Comparison of ENCODE assay signal across 28 mouse cellular contexts in the genomic region with DNA sequence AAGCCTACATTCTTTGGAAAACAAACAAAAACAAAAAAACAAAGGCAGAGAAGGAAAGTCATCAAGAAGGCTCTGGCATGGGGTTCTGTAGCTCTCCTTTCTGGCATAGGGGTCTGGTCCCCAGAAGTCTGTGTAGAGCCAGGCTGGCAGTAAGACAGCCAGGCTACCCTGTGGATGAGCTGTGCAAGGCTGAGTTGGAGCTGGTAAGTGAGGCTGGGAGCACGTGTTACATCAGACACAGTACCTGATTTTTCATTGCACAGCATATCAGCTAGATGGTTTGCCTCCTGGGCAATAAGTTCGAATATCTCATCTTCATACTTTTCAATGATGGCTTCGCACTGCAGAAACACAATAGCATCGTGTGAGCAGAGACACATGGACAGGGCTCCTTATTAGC. TPM values are rescaled to one million over a fixed set of nuclear protein-coding genes. Genes with fewer than 3 reads are reported as not detected.
A peak's percentile ranks its signal among the peaks of the same experiment; 100 is the strongest.
DNase-seq lines count a peak whose midpoint lies in the region; ATAC-seq lines count a peak whose summit lies in the region.
"Had no signal": no experiment of that assay in that cellular context is flagged by ENCODE, and none has a peak within 500 bp of the region (broad histone marks: within the 10 kb centered on the region; RNA-seq: fewer than 3 reads in every experiment).

No protein-coding gene starts in this region.

- peaks cover 8% of the 10 kb centered on the region; the same call in 1 of the 2 replicates for H3K4me1 ChIP-seq in heart, embryonic 10.5 days
- H3K4me1 ChIP-seq in hindbrain, embryonic 11.5 days (replicated peaks; ENCODE audit: control insufficient read depth, insufficient read depth, low read length) = peaks cover 4% of the 10 kb centered on the region; the same call in 1 of the 2 replicates
- H3K4me1 ChIP-seq in hindbrain, embryonic 15.5 days (replicated peaks) = peaks cover 19% of the 10 kb centered on the region
- peaks cover 22% of the 10 kb centered on the region for H3K4me1 ChIP-seq in midbrain, embryonic 15.5 days

- H3K27me3 ChIP-seq in heart, embryonic 10.5 days (ENCODE audit: insufficient read depth, poor library complexity, severe bottlenecking) = peaks cover 98% of the 10 kb centered on the region
- H3K27me3 ChIP-seq in hindbrain, embryonic 11.5 days (ENCODE audit: control insufficient read depth, insufficient read depth, low read length) = peaks cover 39% of the 10 kb centered on the region
- H3K27me3 ChIP-seq in hindbrain, embryonic 15.5 days = peaks cover 47% of the 10 kb centered on the region
- peaks cover 40% of the 10 kb centered on the region for H3K27me3 ChIP-seq in midbrain, embryonic 15.5 days (replicated peaks)

- peak overlapping the region; percentile 15; the same call in 1 of the 2 replicates for H3K9ac ChIP-seq in hindbrain, embryonic 11.5 days (ENCODE audit: low read depth, low read length)
- H3K9ac ChIP-seq in hindbrain, embryonic 15.5 days = no peak overlapping the region
- no peak overlapping the region for H3K9ac ChIP-seq in midbrain, embryonic 15.5 days
- H3K9ac ChIP-seq: embryonic facial prominence, embryonic 15.5 days; heart, embryonic 13.5 days; liver, postnatal 0 days; neural tube, embryonic 12.5 days had no signal

- no peaks in the 10 kb centered on the region for H3K9me3 ChIP-seq in heart, embryonic 10.5 days
- no peaks in the 10 kb centered on the region for H3K9me3 ChIP-seq in hindbrain, embryonic 11.5 days (ENCODE audit: control insufficient read depth, low read length)
- no peaks in the 10 kb centered on the region for H3K9me3 ChIP-seq in hindbrain, embryonic 15.5 days
- H3K9me3 ChIP-seq in midbrain, embryonic 15.5 days = no peaks in the 10 kb centered on the region
- H3K9me3 ChIP-seq: embryonic facial prominence, embryonic 15.5 days; forebrain, embryonic 10.5 days; G1E; heart, embryonic 13.5 days; neural tube, embryonic 12.5 days had no signal

- 65% methylated on average over 4 of the region's 4 CpGs for WGBS in heart, embryonic 10.5 days
- whole genome bisulfite sequencing in hindbrain, embryonic 11.5 days = 66% methylated on average over 4 of the region's 4 CpGs
- 56% methylated on average over 4 of the region's 4 CpGs for WGBS in hindbrain, embryonic 15.5 days
- 34% methylated on average over 4 of the region's 4 CpGs for WGBS in midbrain, embryonic 15.5 days

- no peak overlapping the region for H3K27ac ChIP-seq in heart, embryonic 10.5 days
- H3K27ac ChIP-seq in hindbrain, embryonic 11.5 days (ENCODE audit: low read depth, low read length) = no peak overlapping the region
- no peak overlapping the region for H3K27ac ChIP-seq in hindbrain, embryonic 15.5 days (replicated peaks)
- H3K27ac ChIP-seq in midbrain, embryonic 15.5 days = no peak overlapping the region; the same call in 1 of the 2 replicates
- H3K27ac ChIP-seq: embryonic facial prominence, embryonic 15.5 days; forebrain, embryonic 10.5 days; gastrocnemius, adult 2 months; heart, embryonic 13.5 days; kidney, postnatal 0 days; neural tube, embryonic 12.5 days had no signal

- no peak overlapping the region; the same call in 1 of the 2 replicates for H3K4me2 ChIP-seq in hindbrain, embryonic 11.5 days (replicated peaks; ENCODE audit: low read depth, low read length)
- H3K4me2 ChIP-seq in hindbrain, embryonic 15.5 days = peak overlapping the region; percentile 13; the same call in 1 of the 2 replicates
- H3K4me2 ChIP-seq in midbrain, embryonic 15.5 days = peak overlapping the region; percentile 31
- H3K4me2 ChIP-seq: embryonic facial prominence, embryonic 15.5 days; heart, embryonic 13.5 days; neural tube, embryonic 12.5 days had no signal

- DNase-seq in heart, embryonic 10.5 days (ENCODE audit: low spot score) = peak; percentile 14
- DNase-seq in heart, adult 8-10 months (ENCODE audit: low spot score) = no peak
- DNase-seq in hindbrain, embryonic 11.5 days (ENCODE audit: low spot score) = no peak
- DNase-seq in kidney, adult 18-20 months = no peak
- no peak for DNase-seq in c-Kit-positive CD71-positive TER-119-positive erythroid progenitor cells, embryonic 14.5 days (ENCODE audit: low spot score)
- DNase-seq: adrenal gland, postnatal 10 days; cerebellum, adult 9-11 months; embryo, embryonic 11 days; gastrocnemius, adult 2 months; heart, postnatal 36 days; liver, postnatal 0 days; lung, postnatal 10 days; right cerebral cortex, adult 18-20 months; thymus, postnatal 14 days had no signal

- no peaks in the 10 kb centered on the region for H3K36me3 ChIP-seq in heart, embryonic 10.5 days
- H3K36me3 ChIP-seq in hindbrain, embryonic 11.5 days (ENCODE audit: control insufficient read depth, insufficient read depth, low read length) = no peaks in the 10 kb centered on the region
- H3K36me3 ChIP-seq in hindbrain, embryonic 15.5 days = no peaks in the 10 kb centered on the region
- H3K36me3 ChIP-seq in midbrain, embryonic 15.5 days (replicated peaks) = no peaks in the 10 kb centered on the region
- H3K36me3 ChIP-seq: embryonic facial prominence, embryonic 15.5 days; forebrain, embryonic 10.5 days; G1E; heart, embryonic 13.5 days; neural tube, embryonic 12.5 days had no signal

- no peak overlapping the region for H3K4me3 ChIP-seq in heart, embryonic 10.5 days
- 0 out of 2 replicates have a peak overlapping the region, but pooled peaks have one; percentile 8 for H3K4me3 ChIP-seq in hindbrain, embryonic 11.5 days (ENCODE audit: low read depth, low read length)
- no peak overlapping the region for H3K4me3 ChIP-seq in hindbrain, embryonic 15.5 days
- H3K4me3 ChIP-seq in midbrain, embryonic 15.5 days = 0 out of 2 replicates have a peak overlapping the region, but pooled peaks have one; percentile 1
- H3K4me3 ChIP-seq: embryonic facial prominence, embryonic 15.5 days; forebrain, embryonic 10.5 days; gastrocnemius, adult 2 months; heart, embryonic 13.5 days; neural tube, embryonic 12.5 days had no signal

- ATAC-seq in hindbrain, embryonic 11.5 days (ENCODE audit: low FRiP score) = no peak
- no peak for ATAC-seq in hindbrain, embryonic 15.5 days (ENCODE audit: low FRiP score, low read depth)
- ATAC-seq in midbrain, embryonic 15.5 days (replicated peaks) = no peak
- ATAC-seq: activated CD4-positive, CD25-positive, alpha-beta regulatory T cell, adult 4 months; intestine, postnatal 0 days; liver, postnatal 0 days had no signal

RNA-seq across cellular contexts. Expression of gene Cnpy1, which starts 38.6 kb away (rescaled TPM):
- polyA plus RNA-seq in heart, embryonic 10.5 days (2016; fragmentation: Nextera tagmentation; extraction: Ambion mirVana) = 0.44 TPM in 1 of 2 replicates, not detected in the other
- not detected for total RNA-seq in heart, adult 8-10 months (2022)
- 63.4 and 73.6 TPM in 2 replicates for polyA plus RNA-seq in hindbrain, embryonic 11.5 days (2014; fragmentation: Nextera tagmentation; extraction: Ambion mirVana)
- polyA plus RNA-seq in hindbrain, embryonic 15.5 days (2015; fragmentation: Nextera tagmentation; extraction: Ambion mirVana) = 37.0 and 66.2 TPM in 2 replicates
- polyA plus RNA-seq in midbrain, embryonic 15.5 days (2015; fragmentation: Nextera tagmentation; extraction: Ambion mirVana) = 44.2 and 61.8 TPM in 2 replicates
- total RNA-seq: gastrocnemius, adult 2 months; heart, postnatal 36 days; left cerebral cortex, postnatal 36 days; megakaryocyte progenitor cell, adult 5-6 weeks had no signal
- polyA plus RNA-seq: activated CD4-positive, CD25-positive, alpha-beta regulatory T cell, adult 4 months; G1E; heart, embryonic 13.5 days; liver, adult 2 months; liver, postnatal 0 days had no signal

RNA-seq across cellular contexts. Expression of gene En2, which starts 41.5 kb away (rescaled TPM):
- not detected in 2 replicates for polyA plus RNA-seq in heart, embryonic 10.5 days (2016; fragmentation: Nextera tagmentation; extraction: Ambion mirVana)
- under 1 TPM in 1 of 4 experiments, not detected in 3; 0.09 TPM for total RNA-seq in heart, adult 8-10 months (2022)
- 1.1 and 1.2 TPM in 2 replicates for polyA plus RNA-seq in hindbrain, embryonic 11.5 days (2014; fragmentation: Nextera tagmentation; extraction: Ambion mirVana)
- 0.60 and 1.3 TPM in 2 replicates for polyA plus RNA-seq in hindbrain, embryonic 15.5 days (2015; fragmentation: Nextera tagmentation; extraction: Ambion mirVana)
- polyA plus RNA-seq in midbrain, embryonic 15.5 days (2015; fragmentation: Nextera tagmentation; extraction: Ambion mirVana) = 0.93 and 1.5 TPM in 2 replicates
- total RNA-seq: adrenal gland, postnatal 10 days; G1E; heart, postnatal 36 days; megakaryocyte progenitor cell, adult 5-6 weeks had no signal
- polyA plus RNA-seq: activated CD4-positive, CD25-positive, alpha-beta regulatory T cell, adult 4 months; embryonic facial prominence, embryonic 15.5 days; forebrain, embryonic 10.5 days; G1E; gonadal fat pad, adult 2 months; heart, embryonic 13.5 days; intestine, postnatal 0 days; kidney, postnatal 0 days; liver, postnatal 0 days had no signal

Comparison
In these comparisons a context has a peak if more than half of its experiments do, and no peak if none do; other contexts are left out.
1. H3K4me3 ChIP-seq: peak in hindbrain, embryonic 11.5 days (single experiment) and midbrain, embryonic 15.5 days (single experiment); none in heart, embryonic 10.5 days (single experiment) and hindbrain, embryonic 15.5 days (single experiment).
2. RNA of gene Cnpy1, which starts 38.6 kb away (polyA plus RNA-seq): 63.4 to 73.6 TPM in hindbrain, embryonic 11.5 days, 44.2 to 61.8 TPM in midbrain, embryonic 15.5 days and 37.0 to 66.2 TPM in hindbrain, embryonic 15.5 days; 0.44 TPM in heart, embryonic 10.5 days; every median in the first group is over 10 times any median in the second.